Mouse (Mus musculus): Measurements from ENCODE around the gene Rps17.

Rps17 gene

DNA sequence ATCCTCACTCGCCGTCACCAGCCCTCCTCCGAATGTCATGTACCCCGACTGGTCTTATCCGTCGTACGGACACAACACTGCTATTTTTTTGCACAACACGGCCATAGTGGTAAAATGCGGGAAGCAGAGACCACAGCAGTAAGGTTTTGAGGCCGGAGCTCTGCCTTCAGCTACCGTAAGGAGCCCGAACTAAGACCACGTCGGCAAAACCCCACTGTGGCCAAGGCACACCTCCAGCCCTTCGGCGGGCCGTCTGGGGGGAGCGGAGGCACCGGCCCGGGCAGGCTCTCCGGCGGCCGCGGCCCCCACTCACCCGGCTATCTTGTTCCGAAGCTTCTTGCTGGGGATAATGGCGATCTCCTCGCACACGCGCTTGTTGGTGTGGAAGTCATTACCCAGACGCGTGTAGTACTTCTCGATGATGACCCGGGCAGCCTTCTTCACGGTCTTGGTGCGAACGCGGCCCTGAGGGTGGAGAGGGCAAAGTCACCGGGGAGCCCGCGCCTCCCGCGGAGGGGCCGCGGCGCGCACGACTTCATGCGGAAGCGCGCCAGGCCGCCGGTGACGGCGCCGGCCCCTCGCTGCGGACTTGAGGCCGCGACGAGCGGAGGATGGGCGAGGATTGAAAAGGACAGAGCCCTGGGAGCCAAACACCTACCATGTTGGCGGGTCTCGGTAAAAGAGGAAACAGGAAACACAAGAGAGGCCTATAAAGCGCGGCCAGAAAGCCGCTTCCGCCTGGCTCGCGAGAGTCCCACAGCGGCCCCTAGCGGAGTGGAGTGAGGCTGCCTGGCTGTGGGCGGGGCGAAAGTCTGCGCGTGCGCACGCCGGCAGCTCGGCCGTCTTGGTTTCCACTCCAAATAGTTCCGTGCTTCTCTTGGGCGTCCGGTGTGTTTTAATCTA lies at the start of gene Rps17:
Rps17 (minus strand) TSS at position 711 of the 903 bp plus-strand sequence.
- DNase-seq = peak; percentile 97

DNA sequence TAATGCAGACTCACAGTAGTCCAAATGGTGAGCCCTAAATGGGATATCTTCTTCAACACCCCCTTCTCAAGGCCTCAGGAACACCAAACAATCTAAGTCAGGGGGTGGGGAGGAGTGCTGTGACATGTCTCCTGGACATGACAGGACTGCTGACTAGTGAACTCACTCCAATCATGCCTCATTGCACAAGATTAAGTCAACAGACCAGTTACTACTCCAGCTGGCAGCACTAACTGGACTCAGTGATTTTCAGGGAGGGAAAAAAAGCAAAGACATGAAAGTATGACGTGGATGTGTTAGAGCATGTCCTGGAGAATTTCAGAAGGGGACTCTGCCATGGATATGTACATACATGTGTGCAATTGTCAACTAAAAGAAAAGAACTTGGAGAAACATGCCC lies 34.3 kb upstream of the Rps17 start:
- DNase-seq = no peak

DNA sequence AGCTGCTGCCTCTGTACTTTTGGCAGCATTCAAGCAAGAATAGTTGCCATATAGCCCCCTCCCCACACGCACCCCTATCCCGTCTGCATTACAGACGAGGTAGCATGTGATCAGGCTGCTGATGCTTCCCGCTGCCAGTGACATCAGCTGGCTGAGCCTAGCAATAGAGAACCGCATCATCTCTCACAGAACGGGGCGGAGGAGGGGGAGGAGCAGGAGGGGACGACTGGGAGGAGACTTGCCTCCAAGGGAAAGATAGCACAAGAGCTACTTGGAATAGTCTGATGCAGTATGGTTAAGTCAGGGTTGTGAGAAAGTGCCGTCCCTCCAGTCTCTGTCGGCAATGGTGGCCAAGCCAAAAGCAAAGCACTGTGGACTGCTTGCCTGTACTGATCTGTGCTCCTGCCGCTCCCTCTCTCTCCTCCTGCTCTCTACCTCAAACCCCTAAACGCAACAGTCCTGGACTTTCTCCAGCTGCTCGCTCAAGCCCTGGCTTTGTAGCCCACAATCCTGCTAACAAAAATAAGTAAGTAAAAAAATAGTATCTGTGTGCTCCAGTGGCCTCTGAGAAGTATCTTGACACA lies 27.4 kb upstream of the Rps17 start:
- no peak for DNase-seq

DNA sequence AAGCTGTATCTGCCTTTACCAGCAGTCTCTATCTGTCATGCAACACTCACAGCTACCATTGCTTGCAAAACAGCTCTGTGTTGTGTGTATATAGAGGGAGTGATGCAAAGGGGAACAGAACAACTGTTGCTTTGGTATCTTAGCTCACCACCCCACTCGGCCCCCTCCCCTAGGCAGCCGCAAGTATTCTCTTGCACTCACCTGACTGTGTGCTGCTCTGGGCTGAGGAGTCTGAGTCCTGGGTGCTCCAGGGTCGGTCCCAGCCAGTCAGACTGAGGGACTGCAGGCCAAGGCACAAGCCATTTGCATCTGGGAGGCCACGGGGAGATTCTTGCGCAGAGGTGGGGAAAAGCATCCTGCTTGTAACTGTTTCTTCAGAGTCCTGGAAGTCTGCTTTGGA lies 26.8 kb upstream of the Rps17 start:
- no peak for DNase-seq

DNA sequence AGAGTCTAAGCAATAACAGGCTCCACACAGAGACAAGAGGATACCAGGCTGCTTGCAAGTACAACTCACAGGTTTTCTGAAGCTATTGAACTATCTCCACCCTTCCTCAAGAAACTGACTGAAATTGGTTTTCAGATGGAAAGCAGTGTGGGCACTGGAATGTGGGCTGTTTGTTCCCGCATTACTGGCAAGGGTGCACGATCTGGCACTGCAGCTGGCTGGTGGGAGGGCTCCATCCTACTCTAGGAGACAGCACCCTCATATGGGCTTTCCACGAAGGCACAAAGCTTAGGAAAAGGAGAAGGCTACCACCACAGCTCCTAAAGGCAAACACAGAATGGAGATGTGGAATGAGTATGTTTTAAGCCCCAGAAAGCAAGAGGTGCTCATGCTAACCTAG lies 24.7 kb upstream of the Rps17 start:
- DNase-seq = no peak

DNA sequence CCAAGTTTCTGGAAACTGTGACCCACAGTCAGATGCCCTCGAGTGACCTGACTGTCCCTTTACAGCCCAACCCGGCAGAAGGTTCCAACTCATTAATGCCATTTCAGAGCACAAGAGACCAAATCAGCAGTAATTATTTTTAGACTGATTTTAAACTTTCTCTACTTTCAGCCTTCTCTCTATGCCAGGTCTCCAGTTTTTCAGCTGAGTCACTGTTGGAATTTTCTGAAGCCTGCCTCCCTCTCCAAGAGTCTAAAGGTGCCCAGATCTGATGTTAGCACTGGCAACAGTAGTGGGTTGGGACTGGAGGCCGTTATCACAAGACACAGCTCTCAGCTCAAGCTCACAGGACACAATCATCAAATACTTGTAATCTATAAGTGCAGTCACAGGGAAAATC lies 22.9 kb upstream of the Rps17 start:
- DNase-seq = no peak

DNA sequence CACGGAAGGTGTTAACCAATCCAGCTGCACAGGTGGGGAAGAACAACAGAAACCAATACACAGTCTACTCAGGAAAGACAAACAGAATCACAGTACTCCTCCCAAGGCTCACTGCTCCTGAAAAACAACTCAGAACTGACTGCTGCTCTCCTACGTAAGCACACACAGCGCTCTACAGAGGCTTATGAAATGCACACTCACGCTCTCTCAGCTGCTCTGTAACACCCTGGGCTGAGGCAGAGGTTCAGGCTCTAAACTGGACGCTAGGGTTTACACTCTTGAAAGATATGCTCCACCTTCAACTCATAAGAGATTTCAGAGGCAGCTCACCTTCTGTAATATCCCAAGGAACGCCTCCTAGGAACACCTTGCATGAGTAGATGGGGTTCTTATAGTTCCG lies 11.9 kb upstream of the Rps17 start:
- DNase-seq = no peak

DNA sequence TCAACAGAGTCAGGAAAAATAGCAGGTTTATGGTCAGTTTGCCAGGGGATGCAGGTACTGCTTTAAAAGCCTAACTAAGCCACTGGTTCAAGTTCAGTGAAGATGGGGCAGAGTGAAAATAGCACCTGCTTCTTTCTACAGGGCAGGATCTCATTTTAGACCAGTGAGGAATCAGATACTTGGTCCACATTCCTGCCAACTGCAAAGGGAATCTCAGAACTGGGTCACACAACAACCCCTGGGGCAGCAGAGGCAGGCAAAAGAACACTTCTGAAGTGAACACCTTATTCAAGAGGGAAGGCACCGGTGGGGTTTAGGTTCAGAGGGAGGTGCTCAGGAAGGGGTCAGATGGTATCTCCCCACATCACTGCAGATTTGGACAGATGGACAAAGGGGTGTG lies 11.3 kb upstream of the Rps17 start:
- DNase-seq = no peak

DNA sequence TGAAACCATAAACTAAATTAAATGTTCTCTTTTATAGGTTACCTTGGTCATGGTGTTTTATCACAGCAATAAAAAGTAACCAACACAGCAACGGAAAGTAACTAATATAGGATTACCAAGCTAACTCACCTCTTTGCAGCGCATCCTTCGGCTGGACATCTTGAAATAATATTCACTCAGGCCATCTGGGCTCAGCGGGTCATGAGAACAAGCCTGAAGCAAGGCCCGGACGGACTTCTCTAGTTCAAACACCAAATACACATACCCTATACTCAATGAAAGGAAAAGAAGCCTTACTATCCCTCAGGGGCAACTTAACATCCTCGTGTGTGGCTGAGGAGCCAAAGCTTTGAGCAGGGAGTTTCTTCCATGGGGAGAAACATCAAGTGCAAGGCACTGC lies 10.7 kb upstream of the Rps17 start:
- DNase-seq = no peak

DNA sequence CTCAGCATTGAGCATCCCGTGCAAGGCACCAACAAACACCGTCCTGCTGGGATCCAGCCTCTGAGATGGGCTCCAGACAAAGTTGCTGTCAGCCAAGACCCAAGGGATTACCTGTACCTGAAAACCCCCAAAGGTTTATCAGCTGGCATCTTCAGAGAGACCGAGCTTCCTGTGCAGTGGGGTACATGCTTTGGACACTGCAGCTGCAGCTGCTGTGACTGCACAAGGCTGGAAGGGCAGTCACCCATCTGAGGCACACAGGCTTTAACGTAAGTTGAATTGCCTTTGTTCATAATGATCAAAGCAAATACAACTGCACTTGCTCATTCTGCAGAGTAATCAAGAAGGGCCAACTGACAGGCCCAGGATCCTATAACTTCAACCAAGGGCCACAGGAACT lies 6.8 kb upstream of the Rps17 start:
- peak; percentile 51 for DNase-seq

DNA sequence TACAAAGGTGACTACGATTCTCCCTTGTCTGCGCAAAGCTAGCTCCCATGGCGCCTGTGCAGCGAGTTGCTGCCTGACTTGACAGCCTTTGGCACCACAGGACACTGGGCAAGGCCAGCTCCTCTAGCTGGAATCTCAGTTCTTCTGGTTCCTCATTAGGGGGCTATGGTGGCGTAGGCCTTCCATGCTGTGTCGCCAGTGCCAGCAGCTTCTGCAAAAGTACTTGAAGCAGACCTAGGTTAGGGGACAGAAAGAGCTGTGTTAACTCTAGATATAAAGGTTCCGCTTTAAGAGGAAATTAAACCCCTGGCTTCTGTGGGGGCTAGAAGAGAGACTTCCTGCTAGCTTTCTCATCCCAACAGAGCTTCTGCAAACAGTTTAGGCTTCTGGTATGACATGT lies 3.2 kb upstream of the Rps17 start:
- DNase-seq = no peak

DNA sequence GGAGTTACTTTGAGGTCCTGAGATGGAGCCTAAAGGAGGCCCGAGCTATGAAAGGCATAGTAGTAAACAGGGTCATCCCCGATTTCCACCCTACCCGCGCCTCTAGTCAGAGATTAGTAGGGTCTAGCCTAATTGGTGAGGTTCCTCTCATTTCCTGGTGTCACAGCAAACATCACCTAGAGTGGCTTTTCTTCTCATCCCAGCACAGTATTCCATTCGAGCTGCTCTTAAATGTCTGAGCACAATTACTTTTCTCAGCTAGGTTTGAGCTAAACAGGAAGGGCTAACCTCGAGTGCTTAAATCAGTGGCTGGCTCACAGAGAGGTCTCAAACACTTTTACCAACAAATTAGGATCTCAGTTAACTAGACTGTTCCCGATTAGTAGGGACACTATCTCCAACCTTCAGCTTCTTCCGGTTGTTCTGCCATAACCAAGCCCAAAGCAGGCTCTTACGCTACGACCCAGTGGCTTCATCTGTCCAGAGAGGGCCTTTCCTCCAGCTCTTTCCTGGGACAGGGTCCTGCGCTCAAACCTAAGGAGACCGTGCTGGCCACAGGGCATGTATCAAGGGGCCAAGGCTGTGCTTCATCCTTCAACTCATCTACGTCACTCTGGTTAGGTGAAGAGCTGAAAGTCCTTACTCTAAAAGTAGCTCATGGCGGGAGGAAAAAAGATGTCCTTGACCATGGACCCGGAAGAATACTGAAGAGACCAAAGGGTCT lies 555 bp upstream of the Rps17 start:
- no peak for DNase-seq

DNA sequence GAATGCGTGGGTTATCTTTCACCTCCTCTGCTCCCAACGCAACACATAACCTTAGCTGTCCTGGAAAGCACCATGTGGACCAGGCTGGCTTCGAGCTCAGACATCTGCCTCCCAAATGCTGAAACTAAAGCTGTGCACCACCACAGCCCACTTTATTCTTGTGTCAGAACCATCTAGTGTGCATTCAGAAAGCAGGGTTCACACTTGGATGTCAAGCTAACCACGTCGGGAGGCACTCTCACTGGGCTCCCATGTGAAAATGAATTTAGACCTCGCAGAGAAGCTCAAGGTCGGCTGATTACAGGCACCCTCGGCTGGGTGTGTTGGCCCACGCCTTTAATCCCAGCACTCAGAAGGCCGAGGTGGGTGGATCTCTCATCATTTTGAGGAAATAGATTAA lies 1.2 kb downstream of the Rps17 start:
- DNase-seq = no peak

DNA sequence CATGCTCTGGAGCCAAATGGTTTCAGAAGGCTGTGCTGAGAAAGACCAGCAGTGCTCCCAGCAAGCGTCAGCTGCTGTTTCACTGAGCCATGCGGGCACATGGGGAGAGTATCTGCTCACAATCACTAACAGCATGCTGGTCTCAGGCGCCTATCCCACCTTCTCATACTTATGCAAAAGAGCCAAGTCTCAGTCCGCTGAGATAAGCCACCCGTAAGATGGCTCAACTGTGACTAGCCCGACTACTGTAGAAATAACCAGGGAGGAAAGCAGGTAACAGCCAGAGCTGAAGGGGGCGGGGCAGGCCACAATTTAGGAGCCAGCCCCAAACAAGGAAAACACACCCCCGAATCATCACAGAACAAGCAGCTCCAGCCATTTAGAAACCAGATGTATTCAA lies 1.7 kb downstream of the Rps17 start:
- no peak for DNase-seq

DNA sequence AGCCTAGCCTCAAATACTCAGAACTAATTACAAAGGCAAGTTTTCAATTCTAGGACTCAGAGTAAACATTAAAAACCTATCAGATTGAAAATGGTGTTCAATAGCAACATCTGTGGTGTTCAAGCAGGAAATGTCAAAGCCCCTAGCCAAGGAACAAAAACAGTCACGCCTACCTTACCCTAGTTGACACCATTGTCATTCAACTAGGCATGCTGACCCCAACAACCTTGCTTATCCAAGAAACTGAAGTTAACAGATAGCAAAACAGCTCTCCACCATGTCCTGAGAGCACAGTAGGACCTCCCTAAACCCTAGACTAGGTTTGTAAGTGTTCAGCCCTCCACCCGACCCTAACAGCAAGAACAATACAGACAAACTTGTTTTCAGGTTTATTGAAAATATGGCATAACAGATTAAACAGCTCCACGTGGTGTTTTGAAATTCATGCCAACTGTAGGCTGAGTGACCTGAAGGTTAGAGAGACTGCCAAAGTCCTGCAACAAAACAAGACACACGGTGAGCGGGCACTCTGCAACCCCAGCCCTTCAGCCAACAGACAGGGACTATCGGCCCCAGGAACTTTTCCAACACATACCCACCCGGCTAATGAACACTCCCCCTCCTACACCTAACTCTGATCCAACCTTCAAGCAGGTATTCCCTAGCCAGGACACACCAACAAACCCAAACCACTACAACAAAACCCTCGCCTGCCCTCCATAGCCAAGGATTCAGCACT lies 2.5 kb downstream of the Rps17 start:
- no peak for DNase-seq

DNA sequence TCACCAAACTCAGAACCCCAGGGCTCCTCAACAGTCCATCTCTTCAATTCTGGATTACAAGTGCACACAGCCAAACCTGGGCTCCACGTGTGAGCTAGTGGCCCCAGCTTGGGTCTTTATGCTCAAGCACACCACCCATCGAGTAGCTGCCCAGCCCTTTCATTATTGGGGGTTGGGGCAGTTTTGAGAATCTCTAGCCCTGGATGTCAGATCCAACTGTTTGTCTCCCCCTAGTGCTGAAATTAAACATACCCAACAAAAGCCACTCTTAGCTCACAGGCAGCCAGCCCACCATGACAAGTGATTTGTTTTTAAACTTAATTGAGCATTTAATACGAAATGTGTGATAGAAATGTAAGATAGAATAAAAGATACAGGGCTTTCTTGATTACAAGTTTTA lies 3.5 kb downstream of the Rps17 start:
- no peak for DNase-seq

DNA sequence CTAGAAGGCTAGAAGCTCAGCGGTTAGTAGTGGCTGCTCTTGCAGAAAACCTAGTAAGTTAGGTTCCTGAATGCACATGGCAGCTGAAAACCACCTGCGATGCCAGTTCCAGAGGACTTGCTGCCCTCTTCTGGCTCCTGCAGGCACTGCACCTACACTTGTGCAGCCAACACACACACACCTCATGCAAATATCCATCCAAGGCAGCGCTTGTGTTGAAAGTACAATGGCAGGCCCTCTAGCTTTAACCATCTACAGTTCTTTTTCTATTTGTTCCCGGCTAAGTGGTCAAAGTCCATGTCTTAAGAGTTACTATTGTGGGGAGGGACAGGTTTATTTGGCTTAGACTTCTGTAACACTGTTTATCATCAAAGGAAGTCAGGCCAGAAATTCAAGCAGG lies 5.3 kb downstream of the Rps17 start:
- peak; percentile 69 for DNase-seq

DNA sequence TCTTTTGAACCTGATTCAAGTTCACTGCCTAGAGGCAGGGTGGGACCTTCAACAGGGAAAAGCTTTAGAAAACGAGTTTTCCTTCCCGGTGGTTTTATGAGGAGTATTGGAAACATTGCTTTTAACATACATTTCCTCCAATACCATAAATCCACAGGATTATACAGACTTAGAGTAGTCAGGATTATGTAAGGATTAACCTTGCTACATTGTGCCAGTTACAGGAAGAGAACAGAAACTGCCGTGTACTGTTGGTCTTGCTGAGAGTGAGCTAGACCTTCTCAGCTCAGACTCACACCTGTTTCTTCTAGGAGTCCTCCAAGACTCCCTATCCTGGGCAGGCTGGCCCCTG lies 6.6 kb downstream of the Rps17 start:
- no peak for DNase-seq

DNA sequence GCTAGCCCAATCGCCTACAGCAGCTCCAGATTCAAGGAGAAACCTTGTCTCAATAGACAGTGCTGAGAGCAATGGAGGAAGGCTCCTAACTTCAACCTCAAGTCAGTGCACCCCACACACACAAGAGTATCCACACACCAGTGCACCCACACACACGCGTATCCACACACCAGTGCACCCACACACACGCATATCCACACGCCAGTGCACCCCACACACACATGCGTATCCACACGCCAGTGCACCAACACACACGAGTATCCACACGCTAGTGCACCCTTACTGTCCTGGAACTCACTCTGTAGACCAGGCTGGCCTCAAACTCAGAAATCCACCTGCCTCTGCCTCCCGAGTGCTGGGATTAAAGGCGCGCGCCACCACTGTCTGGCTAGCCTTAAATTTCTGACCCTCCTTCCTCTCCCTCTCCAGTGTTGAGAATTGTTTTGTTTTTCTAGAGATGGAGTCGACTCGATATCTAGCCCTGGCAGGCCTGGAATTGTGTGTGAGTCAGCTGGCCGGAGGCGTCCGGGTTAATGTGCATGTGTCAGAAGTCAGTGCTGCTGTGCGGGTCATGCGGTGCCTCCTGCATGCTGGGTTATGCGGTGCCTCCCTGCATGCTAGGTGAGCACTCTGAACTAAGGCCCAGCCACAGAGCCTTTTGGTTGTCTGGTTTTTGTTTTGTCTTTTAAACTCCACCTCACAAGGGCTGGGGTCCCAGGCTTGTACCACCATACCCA lies 7.1 kb downstream of the Rps17 start:
- DNase-seq = no peak

DNA sequence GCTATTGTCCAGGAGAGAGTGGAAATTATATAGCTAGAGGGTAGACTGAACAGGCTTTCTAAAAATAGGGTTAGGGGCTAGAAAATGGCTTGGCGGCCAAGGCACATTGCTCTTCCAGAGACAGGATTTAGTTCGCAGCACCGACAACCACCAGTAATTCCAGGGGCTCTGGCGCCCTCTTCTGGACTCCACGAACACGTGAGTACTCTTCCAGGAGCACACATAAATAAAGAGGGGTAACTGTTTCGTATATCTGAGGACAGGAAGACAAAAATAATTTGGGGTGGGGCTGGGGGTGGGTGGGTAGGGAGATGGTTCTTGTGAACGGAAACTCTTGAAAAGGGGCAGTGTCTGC lies 8.6 kb downstream of the Rps17 start:
- peak; percentile 62 for DNase-seq

DNA sequence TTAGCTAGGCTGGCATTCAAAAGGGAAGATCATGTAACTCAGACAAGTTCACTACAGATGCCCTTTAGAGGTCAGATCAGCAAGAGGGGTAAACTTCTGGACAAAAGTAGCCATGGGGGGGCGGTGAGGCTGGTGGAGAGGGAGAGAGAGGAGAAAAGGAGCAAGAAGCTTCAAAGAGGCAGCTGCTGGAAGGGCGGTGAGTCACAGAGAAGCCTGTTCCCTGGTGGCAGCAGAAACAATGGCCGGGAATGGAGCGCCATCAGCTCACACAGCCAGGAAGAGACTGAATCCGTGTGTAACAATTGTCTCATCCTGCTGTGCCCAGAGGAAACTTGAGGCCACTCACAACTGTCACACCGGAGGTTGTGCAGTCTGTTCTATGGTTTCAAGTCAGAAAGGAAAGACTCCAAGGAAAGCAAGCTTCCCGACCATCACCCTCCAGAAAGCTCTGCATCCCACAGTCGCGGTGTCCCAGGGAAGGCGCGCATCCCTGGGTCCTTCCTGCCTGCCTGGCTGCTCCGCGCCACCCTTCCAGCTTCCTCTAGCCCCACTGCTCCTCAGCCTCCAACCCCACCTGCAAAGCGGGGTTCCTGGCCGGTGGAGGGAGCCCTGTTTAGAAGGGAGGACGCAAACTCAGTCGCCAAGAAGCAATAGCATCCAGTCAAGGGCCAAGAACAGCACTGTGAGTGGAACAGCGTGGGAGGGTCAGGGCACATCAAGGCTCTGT lies 9.2 kb downstream of the Rps17 start:
- DNase-seq = no peak

DNA sequence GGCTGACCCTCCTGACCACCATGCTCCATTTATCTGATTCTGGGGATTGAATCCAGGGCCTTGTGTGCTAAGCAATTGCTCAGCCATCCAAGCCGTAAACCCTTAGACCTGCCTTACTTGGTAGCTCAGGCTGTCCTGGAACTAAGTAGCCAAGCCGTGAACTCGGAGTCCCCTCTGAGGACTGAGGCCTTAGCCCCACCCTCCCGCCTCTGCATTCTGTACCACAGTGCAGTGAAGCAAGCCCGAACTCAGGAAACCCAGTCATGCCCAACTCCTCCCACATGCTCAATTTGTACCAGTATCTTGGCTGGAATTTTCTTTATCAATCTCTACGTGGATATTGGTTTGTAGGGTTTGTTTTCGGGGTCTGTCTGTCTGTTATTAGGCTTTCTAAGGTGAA lies 13.2 kb downstream of the Rps17 start:
- DNase-seq = no peak

All from thymus, postnatal 14 days (tissue).